ENCODE assay signal across 19 mouse cellular contexts in genomic region chr5:74832011-74832410, GRCm38 (mm10).
A peak's percentile ranks its signal among the peaks of the same experiment; 100 is the strongest.
DNase-seq lines count a peak whose midpoint lies in the region; ATAC-seq lines count a peak whose summit lies in the region.
"Had no signal": no experiment of that assay in that cellular context is flagged by ENCODE, and none has a peak within 500 bp of the region (broad histone marks: within the 10 kb centered on the region; RNA-seq: fewer than 3 reads in every experiment).

No protein-coding gene starts in this region.

- intact Hi-C loops in left cerebral cortex, postnatal 10 days (cut with DNase I) = no loop called here
- intact Hi-C loops in gastrocnemius, postnatal 36 days (cut with DNase I) = no loop called here

- DNase-seq in left cerebral cortex, adult 11 months (ENCODE audit: low spot score) = peak; percentile 10
- no peak for DNase-seq in left cerebral cortex, postnatal 10 days (ENCODE audit: extremely low spot score in 1 of 2, low spot score in 2 of 2)
- DNase-seq in embryo, embryonic 10.5 days (ENCODE audit: low spot score) = peak; percentile 38
- DNase-seq in embryonic facial prominence, embryonic 11.5 days (ENCODE audit: low spot score) = peak; percentile 67
- peak; percentile 18 to 24 for DNase-seq in right cerebral cortex, adult 2 months (ENCODE audit: low spot score in 2 of 2)
- DNase-seq in gastrocnemius, postnatal 36 days = no peak
- DNase-seq in heart, postnatal 4 days = no peak
- DNase-seq: adrenal gland, postnatal 25 days; cerebellum, postnatal 36 days; heart, postnatal 36 days; liver, postnatal 0 days; lung, postnatal 36 days; thymus, adult 18-20 months had no signal

- H3K27ac ChIP-seq in embryonic facial prominence, embryonic 11.5 days (replicated peaks; ENCODE audit: low read depth, low read length) = no peak overlapping the region
- H3K27ac ChIP-seq: kidney, postnatal 0 days; neural tube, embryonic 12.5 days had no signal

- no peak overlapping the region for H3K9ac ChIP-seq in embryonic facial prominence, embryonic 11.5 days (replicated peaks; ENCODE audit: low read length)
- H3K9ac ChIP-seq: liver, postnatal 0 days; neural tube, embryonic 12.5 days had no signal

- ATAC-seq in embryonic facial prominence, embryonic 11.5 days (replicated peaks; ENCODE audit: insufficient number of reproducible peaks, low FRiP score, low TSS enrichment, low read depth) = no peak
- ATAC-seq: inflammation-experienced regulatory T-cells, adult 6 months; liver, postnatal 0 days; midbrain, embryonic 16.5 days had no signal

- H3K4me2 ChIP-seq in embryonic facial prominence, embryonic 11.5 days (ENCODE audit: low read depth, low read length) = no peak overlapping the region
- H3K4me2 ChIP-seq: heart, embryonic 11.5 days; neural tube, embryonic 12.5 days had no signal

- 54% methylated on average over 7 of the region's 7 CpGs for WGBS in embryonic facial prominence, embryonic 11.5 days

- H3K9me3 ChIP-seq in embryonic facial prominence, embryonic 11.5 days (replicated peaks; ENCODE audit: control insufficient read depth, low read length) = no peaks in the 10 kb centered on the region
- H3K9me3 ChIP-seq: neural tube, embryonic 12.5 days had no signal

- no peaks in the 10 kb centered on the region for H3K36me3 ChIP-seq in embryonic facial prominence, embryonic 11.5 days (replicated peaks; ENCODE audit: control insufficient read depth, insufficient read depth, low read depth, low read length)
- H3K36me3 ChIP-seq: neural tube, embryonic 12.5 days had no signal

- no peak overlapping the region for H3K4me3 ChIP-seq in embryonic facial prominence, embryonic 11.5 days (ENCODE audit: low read depth, low read length)
- H3K4me3 ChIP-seq: erythroblast, embryonic 14.5 days; neural tube, embryonic 12.5 days had no signal

- H3K4me1 ChIP-seq in embryonic facial prominence, embryonic 11.5 days (ENCODE audit: control insufficient read depth, insufficient read depth, low read length) = no peaks in the 10 kb centered on the region
- H3K4me1 ChIP-seq: neural tube, embryonic 12.5 days had no signal

- H3K27me3 ChIP-seq in embryonic facial prominence, embryonic 11.5 days (ENCODE audit: control insufficient read depth, insufficient read depth, low read length) = no peaks in the 10 kb centered on the region
- H3K27me3 ChIP-seq: neural tube, embryonic 12.5 days had no signal

Comparison
In these comparisons a context has a peak if more than half of its experiments do, and no peak if none do; other contexts are left out.
1. DNase-seq: peak in left cerebral cortex, adult 11 months (single experiment), embryo, embryonic 10.5 days (single experiment), embryonic facial prominence, embryonic 11.5 days (single experiment) and right cerebral cortex, adult 2 months (2 of 2); none in left cerebral cortex, postnatal 10 days (0 of 2), gastrocnemius, postnatal 36 days (0 of 2) and heart, postnatal 4 days (single experiment).